In genomic region chr4:82509166-82509767, GRCm38 (mm10) we compare ENCODE assay signal across 10 mouse cellular contexts.
DNase-seq lines count a peak whose midpoint lies in the region; ATAC-seq and TF ChIP-seq lines count a peak whose summit lies in the region.
"Had no signal": no experiment of that assay in that cellular context is flagged by ENCODE, and none has a peak within 500 bp of the region (broad histone marks: within the 10 kb centered on the region; RNA-seq: fewer than 3 reads in every experiment).

No protein-coding gene starts in this region.

- no peak for DNase-seq in lung, postnatal 14 days
- DNase-seq in limb, embryonic 14.5 days (ENCODE audit: low spot score) = no peak
- DNase-seq in left cerebral cortex, postnatal 10 days (ENCODE audit: extremely low spot score in 1 of 2, low spot score in 2 of 2) = no peak
- DNase-seq in thymus, postnatal 10 days (ENCODE audit: low spot score in 2 of 2) = no peak
- DNase-seq in left cerebral cortex, postnatal 25 days (ENCODE audit: low spot score in 2 of 2) = no peak
- DNase-seq: cerebellum, postnatal 25 days; kidney, postnatal 10 days had no signal

- no peak for ATAC-seq in lung, embryonic 15.5 days (ENCODE audit: borderline replicate concordance, extremely low read depth, low FRiP score, low TSS enrichment)
- no peak for ATAC-seq in forebrain, embryonic 16.5 days
- no peak for ATAC-seq in limb, embryonic 14.5 days (ENCODE audit: low FRiP score, low read depth)
- ATAC-seq in stomach, embryonic 14.5 days (ENCODE audit: insufficient number of reproducible peaks, insufficient read depth, low FRiP score, low read depth) = no peak

- no peaks in the 10 kb centered on the region for H3K27me3 ChIP-seq in lung, embryonic 15.5 days
- H3K27me3 ChIP-seq in forebrain, embryonic 16.5 days (replicated peaks; ENCODE audit: control insufficient read depth, insufficient read depth, low read length) = no peaks in the 10 kb centered on the region
- no peaks in the 10 kb centered on the region for H3K27me3 ChIP-seq in limb, embryonic 14.5 days (ENCODE audit: control insufficient read depth, insufficient read depth, low read length)
- H3K27me3 ChIP-seq in stomach, embryonic 14.5 days (ENCODE audit: control insufficient read depth, insufficient read depth, low read length) = no peaks in the 10 kb centered on the region

- WGBS in lung, embryonic 15.5 days = 24% methylated on average over 2 of the region's 2 CpGs
- WGBS in forebrain, embryonic 16.5 days = 2% methylated on average over 2 of the region's 2 CpGs
- 22% methylated on average over 2 of the region's 2 CpGs for WGBS in limb, embryonic 14.5 days
- WGBS in stomach, embryonic 14.5 days = 34% methylated on average over 2 of the region's 2 CpGs

- peak overlapping the region; percentile 85 for H3K4me3 ChIP-seq in lung, embryonic 15.5 days
- H3K4me3 ChIP-seq in forebrain, embryonic 16.5 days (replicated peaks; ENCODE audit: low read length) = peak overlapping the region; percentile 94
- peak overlapping the region; percentile 99 for H3K4me3 ChIP-seq in limb, embryonic 14.5 days (replicated peaks; ENCODE audit: low read length)
- no peak overlapping the region for H3K4me3 ChIP-seq in stomach, embryonic 14.5 days (ENCODE audit: low read depth, low read length)

- peak overlapping the region; percentile 100 for H3K27ac ChIP-seq in lung, embryonic 15.5 days
- peak overlapping the region; percentile 100 for H3K27ac ChIP-seq in forebrain, embryonic 16.5 days (ENCODE audit: low read length)
- H3K27ac ChIP-seq in limb, embryonic 14.5 days (replicated peaks; ENCODE audit: low read depth, low read length) = peak overlapping the region; percentile 100
- H3K27ac ChIP-seq in stomach, embryonic 14.5 days (ENCODE audit: low read length) = peak overlapping the region; percentile 100; the same call in 1 of the 2 replicates

- no peaks in the 10 kb centered on the region for H3K9me3 ChIP-seq in lung, embryonic 15.5 days
- no peaks in the 10 kb centered on the region for H3K9me3 ChIP-seq in forebrain, embryonic 16.5 days (ENCODE audit: control insufficient read depth, low read length)
- no peaks in the 10 kb centered on the region for H3K9me3 ChIP-seq in limb, embryonic 14.5 days (ENCODE audit: control insufficient read depth, low read length)
- H3K9me3 ChIP-seq in stomach, embryonic 14.5 days (ENCODE audit: control insufficient read depth, low read depth, low read length) = no peaks in the 10 kb centered on the region

- peaks cover 39% of the 10 kb centered on the region for H3K4me1 ChIP-seq in lung, embryonic 15.5 days
- peaks cover 27% of the 10 kb centered on the region for H3K4me1 ChIP-seq in forebrain, embryonic 16.5 days (replicated peaks; ENCODE audit: control insufficient read depth, insufficient read depth, low read length)
- H3K4me1 ChIP-seq in limb, embryonic 14.5 days (ENCODE audit: control insufficient read depth, insufficient read depth, low read length) = peaks cover 46% of the 10 kb centered on the region
- peaks cover 45% of the 10 kb centered on the region for H3K4me1 ChIP-seq in stomach, embryonic 14.5 days (ENCODE audit: control insufficient read depth, insufficient read depth, low read length)

- peak overlapping the region; percentile 60 for H3K9ac ChIP-seq in lung, embryonic 15.5 days
- H3K9ac ChIP-seq in forebrain, embryonic 16.5 days (replicated peaks; ENCODE audit: low read depth, low read length) = peak overlapping the region; percentile 100
- peak overlapping the region; percentile 100 for H3K9ac ChIP-seq in limb, embryonic 14.5 days (ENCODE audit: low read depth, low read length, severe bottlenecking)
- no peak overlapping the region for H3K9ac ChIP-seq in stomach, embryonic 14.5 days (replicated peaks; ENCODE audit: low read depth, low read length)

- H3K36me3 ChIP-seq in lung, embryonic 15.5 days = no peaks in the 10 kb centered on the region
- no peaks in the 10 kb centered on the region for H3K36me3 ChIP-seq in forebrain, embryonic 16.5 days (ENCODE audit: control insufficient read depth, insufficient read depth)
- no peaks in the 10 kb centered on the region for H3K36me3 ChIP-seq in limb, embryonic 14.5 days (ENCODE audit: control insufficient read depth, insufficient read depth, low read length)
- H3K36me3 ChIP-seq in stomach, embryonic 14.5 days (ENCODE audit: control insufficient read depth, insufficient read depth, low read length) = no peaks in the 10 kb centered on the region

- intact Hi-C loops in left cerebral cortex, postnatal 10 days (cut with DNase I) = loop anchor here (5.0 kb wide), 1 partner anchor 103 kb away; no protein-coding TSS in a partner anchor
- intact Hi-C loops in left cerebral cortex, postnatal 25 days (cut with DNase I) = loop anchor here (10.0 kb wide), 1 partner anchor 414 kb away; no protein-coding TSS in a partner anchor

- H3K4me2 ChIP-seq in lung, embryonic 15.5 days = peak overlapping the region; percentile 93
- peak overlapping the region; percentile 97 for H3K4me2 ChIP-seq in forebrain, embryonic 16.5 days (ENCODE audit: low read length)
- peak overlapping the region; percentile 89 for H3K4me2 ChIP-seq in limb, embryonic 14.5 days (replicated peaks; ENCODE audit: low read depth, low read length, severe bottlenecking)
- peak overlapping the region; percentile 91 for H3K4me2 ChIP-seq in stomach, embryonic 14.5 days (replicated peaks; ENCODE audit: low read depth, low read length)

- no peak for TF ChIP-seq POLR2A in limb, embryonic 14.5 days (IDR thresholded peaks at IDR 0.05; ENCODE audit: borderline replicate concordance, extremely low read depth, insufficient read depth, insufficient read length)
